Mouse (Mus musculus) lung, adult 2 months (tissue): Measurements from ENCODE around the gene P4hb. TPM values are rescaled to one million over a fixed set of nuclear protein-coding genes. Genes with fewer than 3 reads are reported as not detected.
A peak's percentile ranks its signal among the peaks of the same experiment; 100 is the strongest.

Experiments used
- DNase-seq: peaks from one replicate; pipeline ENCODE4 v3.0.0; 2022
- H3K4me1 ChIP-seq: fragments of 200-500 bp; 2 replicates; pipeline ENCODE4 v1.6.1; 2011; ENCODE audit warnings: low read length; ENCODE audit not compliant: control insufficient read depth, insufficient read depth
- H3K4me3 ChIP-seq: fragments of 200-500 bp; replicated peaks from 2 replicates; pipeline ENCODE3; 2011; ENCODE audit warnings: low read depth, mild to moderate bottlenecking, control low read depth, low read length; ENCODE audit errors: extremely low read depth
- CTCF ChIP-seq: fragments of 200-500 bp; IDR thresholded peaks from 2 replicates; pipeline ENCODE4 v1.5.1; 2011; ENCODE audit warnings: mild to moderate bottlenecking, low read length, control low read depth; ENCODE audit not compliant: insufficient read depth
- POLR2A ChIP-seq: fragments of 200-500 bp; IDR thresholded peaks from 2 replicates; pipeline ENCODE4 v1.6.1; 2011; ENCODE audit warnings: low read depth, mild to moderate bottlenecking, control low read depth, low read length, borderline replicate concordance; ENCODE audit errors: extremely low read depth
- WGBS: fragments of 180-500 bp; shearing (Covaris S2); methylation state at CpG from one replicate; pipeline ENCODE4 v1.1.7; 2018; 5-methylcytosine and 5-hydroxymethylcytosine counted together
- polyA plus RNA-seq: library from polyadenylated mRNA; depleted of rRNA; stranded (reverse); fragments of >200 nt; gene quantifications from 2 replicates; pipeline ENCODE4 v1.2.3, GENCODE M21; 2012

P4hb gene
- polyA plus RNA-seq, 1 experiment = 254 TPM

DNA sequence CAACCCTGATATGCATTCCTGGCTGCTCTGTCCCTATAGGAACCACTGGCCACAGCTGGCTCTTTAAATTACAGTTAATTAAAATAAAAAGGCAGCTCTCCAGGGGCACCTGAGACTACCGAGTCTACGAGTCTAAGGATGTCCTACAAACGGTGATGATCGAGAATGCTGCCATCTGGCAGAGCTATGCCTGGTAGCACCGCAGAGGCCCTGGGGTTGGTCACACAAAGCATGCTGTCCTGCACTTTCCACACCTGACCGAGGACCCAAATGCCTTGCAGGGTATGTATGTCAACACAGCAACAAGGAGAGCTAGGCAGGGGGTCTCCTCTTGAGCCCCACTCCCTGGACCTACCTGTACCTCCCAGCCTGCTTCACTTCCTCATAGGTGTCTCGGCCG lies 40.9 kb upstream of the P4hb start:
- no peak for DNase-seq
- WGBS = 88% methylated on average over 8 of the region's 8 CpGs

DNA sequence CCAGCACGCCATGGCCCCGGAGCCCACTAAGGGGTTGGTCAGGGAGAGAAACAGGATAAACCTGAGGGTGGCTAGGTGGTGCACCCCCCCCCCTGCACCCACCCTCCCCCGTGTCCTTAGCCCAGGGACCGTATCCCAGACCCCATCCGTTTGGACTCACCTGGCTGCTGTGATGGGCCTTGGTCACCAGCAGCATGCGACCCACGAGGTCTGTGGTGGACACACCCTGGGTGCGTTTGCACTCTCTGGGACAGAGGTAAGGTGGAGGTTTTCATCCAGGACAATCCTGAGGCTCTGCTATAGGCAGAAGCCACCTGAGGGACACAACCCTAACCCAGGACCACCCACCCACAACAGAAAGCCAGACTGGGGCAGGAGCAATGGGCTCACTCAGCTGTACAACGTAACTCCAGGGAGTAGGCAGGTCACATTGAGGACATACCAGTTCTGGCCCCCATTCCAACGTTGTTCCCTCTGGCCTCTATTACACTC lies 40.5 kb upstream of the P4hb start:
- TF ChIP-seq CTCF (no peak), POLR2A (no peak)
- 92% methylated on average over 10 of the region's 10 CpGs for WGBS
- peaks cover 7% of the 10 kb centered on the region for H3K4me1 ChIP-seq
- no peak for DNase-seq
- H3K4me3 ChIP-seq = no peak overlapping the region

More for the DNA sequence above, 40.9 kb upstream of the P4hb start:
- TF ChIP-seq POLR2A = no peak
- TF ChIP-seq CTCF = no peak
- H3K4me3 ChIP-seq = no peak overlapping the region
- peaks cover 4% of the 10 kb centered on the region; the same call in 1 of the 2 replicates for H3K4me1 ChIP-seq

DNA sequence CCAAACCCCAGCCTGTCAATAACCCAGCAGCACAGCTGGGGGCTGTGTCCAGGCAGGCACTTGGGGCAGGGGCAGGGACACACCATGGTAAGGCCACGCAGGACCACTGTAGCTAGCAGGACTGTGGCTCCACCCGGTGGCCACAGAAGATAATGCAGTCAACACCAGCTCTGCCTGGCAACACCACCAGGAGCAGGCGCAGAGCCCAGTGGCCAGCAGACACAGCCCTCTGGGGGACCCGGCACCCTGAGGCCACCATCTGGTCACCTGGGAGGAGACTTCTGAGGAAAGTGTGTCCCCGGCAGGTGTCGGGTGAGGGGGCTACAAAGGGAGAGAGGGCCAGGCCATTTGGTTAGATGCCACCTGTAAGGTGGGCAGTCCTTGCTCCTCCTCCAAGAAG lies 39.7 kb upstream of the P4hb start:
- DNase-seq = peak; percentile 70
- TF ChIP-seq POLR2A = no peak
- TF ChIP-seq CTCF = peak; percentile 85
- 37% methylated on average over 6 of the region's 6 CpGs for WGBS
- Histone ChIP-seq H3K4me1 (peaks cover 7% of the 10 kb centered on the region), H3K4me3 (no peak overlapping the region)

DNA sequence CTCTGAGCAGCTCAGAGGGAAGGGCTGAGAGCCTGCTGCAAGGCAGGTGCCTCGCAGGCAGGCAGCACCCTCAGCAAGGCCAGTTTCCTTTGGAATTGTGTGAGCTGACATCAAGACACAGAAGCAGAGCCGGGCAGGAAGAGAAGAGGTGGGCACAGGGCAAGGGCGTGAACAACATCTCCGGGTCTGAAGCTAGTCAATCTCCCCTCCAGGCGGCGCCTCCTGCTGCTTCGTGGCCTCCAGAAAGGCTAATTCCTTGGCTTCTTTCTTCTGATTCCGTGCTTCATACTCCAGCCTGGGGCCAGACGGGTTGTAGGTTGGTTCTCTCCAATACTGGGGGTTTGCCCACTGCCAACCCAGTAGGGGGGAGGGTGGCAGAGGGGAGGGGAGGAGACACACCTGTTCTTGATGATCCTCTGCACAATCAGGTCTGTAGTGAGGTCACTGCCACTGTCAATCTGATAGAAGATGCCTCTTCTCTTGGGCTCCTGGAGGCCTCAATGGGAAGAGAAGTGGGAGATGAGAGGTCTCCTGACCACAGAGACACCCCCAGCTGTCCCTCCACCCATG lies 37.5 kb upstream of the P4hb start:
- WGBS = 82% methylated on average over 9 of the region's 9 CpGs
- DNase-seq = no peak

DNA sequence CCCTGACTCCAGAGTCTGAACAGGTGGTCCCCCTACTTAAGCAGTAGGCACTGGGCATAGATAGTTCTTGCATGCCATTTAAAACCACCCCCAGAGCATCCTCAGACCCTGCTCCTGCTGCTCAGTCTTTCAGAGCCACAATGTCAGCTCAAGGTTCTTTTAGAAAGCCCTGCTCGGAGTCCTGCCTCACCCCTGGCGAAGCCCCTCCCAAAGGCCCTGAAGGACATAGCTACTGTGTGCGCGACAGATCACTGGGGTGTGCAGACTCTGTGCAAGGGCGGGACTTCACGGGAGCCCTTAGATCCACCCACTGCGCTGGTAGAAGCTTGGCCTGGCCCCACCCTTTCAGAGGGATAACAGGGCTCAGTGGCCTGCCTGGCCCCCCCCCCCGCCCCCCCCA lies 36.2 kb upstream of the P4hb start:
- Histone ChIP-seq H3K4me1 (peaks cover 3% of the 10 kb centered on the region), H3K4me3 (no peak overlapping the region)
- 55% methylated on average over 8 of the region's 8 CpGs for WGBS
- no peak for TF ChIP-seq CTCF
- TF ChIP-seq POLR2A = no peak
- no peak for DNase-seq

More for the DNA sequence above, 37.5 kb upstream of the P4hb start:
- TF ChIP-seq CTCF (no peak), POLR2A (no peak)
- Histone ChIP-seq H3K4me1 (peaks cover 3% of the 10 kb centered on the region), H3K4me3 (no peak overlapping the region)

DNA sequence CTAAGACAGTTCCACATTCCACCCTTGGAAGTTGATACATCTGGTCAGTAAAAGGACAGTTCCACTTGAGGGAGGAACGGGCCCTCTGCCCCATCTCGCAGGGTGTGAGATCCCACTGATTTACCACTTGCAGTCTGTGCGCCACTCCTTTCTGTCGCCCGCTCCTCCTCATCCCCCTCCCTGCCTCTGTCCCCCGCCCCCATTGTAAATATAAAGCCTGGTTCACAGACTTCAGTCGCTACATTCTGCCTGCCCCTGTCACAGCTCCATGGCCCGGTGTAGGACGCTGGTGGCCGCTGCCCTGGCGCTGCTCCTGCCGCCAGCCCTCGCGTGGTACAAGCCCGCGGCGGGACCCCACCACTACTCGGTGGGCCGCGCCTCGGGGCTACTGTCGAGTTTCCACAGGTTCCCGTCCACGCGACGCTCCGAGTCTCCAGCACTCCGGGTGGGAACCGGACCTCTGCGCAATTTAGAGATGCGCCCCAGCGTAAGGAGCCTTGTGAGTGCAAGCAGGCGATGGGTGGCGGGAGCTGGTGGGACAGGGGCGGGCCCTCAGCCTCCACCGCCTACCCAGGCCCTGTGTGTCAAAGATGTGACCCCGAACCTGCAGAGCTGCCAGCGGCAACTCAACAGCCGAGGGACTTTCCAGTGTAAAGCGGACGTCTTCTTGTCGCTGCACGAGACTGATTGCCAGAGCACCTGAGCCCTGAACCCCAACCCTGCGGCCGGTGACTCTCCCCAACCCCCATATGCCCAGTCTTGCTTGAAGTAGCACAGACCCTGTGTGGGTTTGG lies 35.4 kb upstream of the P4hb start, which contains the start of gene Npb:
Npb (plus strand) TSS at position 237 of the 794 bp plus-strand sequence.
- TF ChIP-seq POLR2A = no peak
- WGBS = 11% methylated on average over 45 of the region's 45 CpGs
- Histone ChIP-seq H3K4me1 (peaks cover 3% of the 10 kb centered on the region), H3K4me3 (no peak within 1 kb of the TSS)
- DNase-seq = no peak

DNA sequence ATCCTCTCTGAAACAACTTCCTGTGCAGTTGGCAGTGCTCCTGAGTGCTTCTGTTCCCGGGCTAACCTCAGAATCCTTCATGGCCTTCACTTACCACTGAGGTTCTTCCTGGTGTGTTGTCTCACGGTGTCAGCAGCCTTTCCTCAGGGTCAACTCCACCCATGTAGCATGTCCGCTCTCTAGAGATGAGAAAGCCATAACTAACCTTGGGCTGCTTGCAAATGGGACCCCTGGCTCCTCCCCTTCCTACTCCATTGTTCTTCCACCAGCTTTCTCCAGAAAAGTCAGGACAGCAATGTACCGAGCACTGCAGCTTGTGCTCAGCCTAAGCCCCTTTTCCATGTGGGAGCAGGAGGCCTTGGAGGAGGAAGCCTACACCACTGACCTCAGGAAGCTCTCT lies 33.7 kb upstream of the P4hb start:
- WGBS = 55% methylated on average over 4 of the region's 4 CpGs
- TF ChIP-seq CTCF (no peak), POLR2A (no peak)
- H3K4me1 ChIP-seq = peaks cover 3% of the 10 kb centered on the region
- DNase-seq = no peak
- H3K4me3 ChIP-seq = no peak overlapping the region

DNA sequence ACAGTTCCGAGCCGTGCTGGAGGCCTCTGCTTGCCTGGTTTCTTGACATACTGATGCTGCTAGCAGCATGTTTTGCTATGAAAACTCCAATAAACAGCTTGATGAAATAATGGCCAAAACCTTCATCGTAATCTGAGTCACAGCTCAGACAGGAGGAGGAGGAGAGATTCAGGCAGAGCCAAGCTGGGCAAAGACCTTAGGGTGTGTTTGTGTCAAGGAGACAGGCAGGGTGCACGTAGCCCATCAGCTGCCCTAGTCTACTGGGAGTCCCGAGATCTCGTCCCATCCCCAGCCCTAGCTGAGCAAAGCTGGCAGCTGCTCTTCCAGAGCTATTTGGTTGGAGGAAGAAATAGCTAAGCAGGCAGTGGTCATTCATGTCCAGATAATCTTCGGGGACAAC lies 32.6 kb upstream of the P4hb start:
- 89% methylated on average over 7 of the region's 7 CpGs for WGBS
- TF ChIP-seq CTCF (no peak), POLR2A (no peak)
- H3K4me1 ChIP-seq = peaks cover 3% of the 10 kb centered on the region
- DNase-seq = no peak
- no peak overlapping the region for H3K4me3 ChIP-seq

DNA sequence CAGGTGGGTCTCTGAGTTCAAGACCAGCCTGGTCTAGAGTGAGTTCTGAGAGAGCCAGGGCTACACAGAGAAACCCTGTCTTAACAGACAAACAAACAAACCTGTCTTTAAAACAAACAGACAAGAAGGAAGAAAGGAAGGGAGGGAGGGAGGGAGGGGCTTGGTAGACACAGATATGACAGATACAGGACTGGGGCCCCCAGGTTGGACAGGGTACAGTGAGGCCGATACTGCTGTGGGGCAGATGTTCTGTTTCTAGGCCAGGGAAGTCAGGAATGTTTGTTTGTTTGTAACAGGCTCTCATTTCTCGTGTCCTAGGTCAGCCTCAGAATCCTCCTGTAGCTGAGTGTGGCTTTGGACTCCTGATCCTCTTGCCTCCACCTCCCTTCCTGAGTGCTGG lies 30.5 kb upstream of the P4hb start:
- peaks cover 3% of the 10 kb centered on the region; the same call in 1 of the 2 replicates for H3K4me1 ChIP-seq

More for the DNA sequence above, 30.5 kb upstream of the P4hb start:
- no peak for DNase-seq
- TF ChIP-seq CTCF (no peak), POLR2A (no peak)
- 67% methylated on average over 2 of the region's 2 CpGs for WGBS
- H3K4me3 ChIP-seq = no peak overlapping the region
